Mouse (Mus musculus) urinary bladder, postnatal 25 days (tissue): Measurements from ENCODE around the gene Olfr1350.
"Not testable (repeated sequence)": the region's sequence is repeated elsewhere in the genome, so short reads cannot be mapped to it uniquely, and the experiment has no call there.

ENCODE experiments used
- DNase-seq: peaks from one replicate; pipeline ENCODE4 v3.0.0; 2022; ENCODE audit warnings: low spot score

The Olfr1350 gene

GRCm38 (mm10) chr7:6564541-6564940, at the start of gene Olfr1350:
Olfr1350 (plus strand) TSS chr7:6564841.
- DNase-seq = no peak

- DNase-seq = no peak
These were observed 43.0 kb upstream of the Olfr1350 start for GRCm38 (mm10) chr7:6521666-6522065.

- DNase-seq = no peak
These were observed 41.8 kb upstream of the Olfr1350 start, which contains the start of gene Olfr1349 for GRCm38 (mm10) chr7:6522850-6523249. Olfr1349 (minus strand) TSS chr7:6522950.

GRCm38 (mm10) chr7:6525001-6525400, 39.6 kb upstream of the Olfr1350 start:
- DNase-seq = no peak

- DNase-seq = no peak
These were observed 38.5 kb upstream of the Olfr1350 start for GRCm38 (mm10) chr7:6526141-6526540.

- DNase-seq = no peak
These were observed 21.6 kb downstream of the Olfr1350 start for GRCm38 (mm10) chr7:6586096-6586759.

GRCm38 (mm10) chr7:6588766-6589165, 24.1 kb downstream of the Olfr1350 start:
- DNase-seq = not testable (repeated sequence)

- no peak for DNase-seq
These were observed 38.7 kb downstream of the Olfr1350 start for GRCm38 (mm10) chr7:6603331-6603730.
